Mouse (Mus musculus) common myeloid progenitor, adult 5-6 weeks (primary cell): ENCODE results near the gene Syt2. TPM values are rescaled to one million over a fixed set of nuclear protein-coding genes. Genes with fewer than 3 reads are reported as not detected.

ENCODE experiments used
- ATAC-seq: replicated peaks from 2 replicates; pipeline ENCODE4 v1.8.0; 2016; ENCODE audit warnings: low read depth, mild to moderate bottlenecking, moderate TSS enrichment, inconsistent platforms; ENCODE audit not compliant: poor library complexity, severe bottlenecking
- total RNA-seq: library from RNA; stranded (forward); fragments of 200-1000, 187-1606 nt; gene quantifications from 2 replicates; pipeline ENCODE4 v1.2.3, GENCODE M21; 2017

Gene Syt2
- total RNA-seq, 1 experiment from 2014 or later: 0.05 TPM

DNA sequence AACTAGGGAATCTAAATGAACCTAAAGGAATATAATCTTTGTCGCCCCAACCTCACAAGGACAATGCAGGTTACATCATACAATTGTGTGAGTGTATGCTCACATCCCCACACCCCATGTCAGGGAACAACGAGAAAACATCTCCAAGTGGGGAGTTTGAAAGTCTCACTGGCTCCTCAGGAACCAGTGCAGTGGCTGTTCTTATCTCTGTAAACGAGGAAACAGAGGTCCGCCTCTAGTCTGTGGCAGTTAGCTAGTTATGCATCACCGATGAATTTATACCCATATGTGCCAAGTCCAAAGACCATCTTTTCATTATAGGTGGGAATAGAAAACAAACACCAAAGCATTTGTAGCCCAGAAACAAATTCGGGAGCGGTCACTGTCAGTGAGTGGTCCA is 115.1 kb downstream of the Syt2 start:
- ATAC-seq: peak; percentile 62

DNA sequence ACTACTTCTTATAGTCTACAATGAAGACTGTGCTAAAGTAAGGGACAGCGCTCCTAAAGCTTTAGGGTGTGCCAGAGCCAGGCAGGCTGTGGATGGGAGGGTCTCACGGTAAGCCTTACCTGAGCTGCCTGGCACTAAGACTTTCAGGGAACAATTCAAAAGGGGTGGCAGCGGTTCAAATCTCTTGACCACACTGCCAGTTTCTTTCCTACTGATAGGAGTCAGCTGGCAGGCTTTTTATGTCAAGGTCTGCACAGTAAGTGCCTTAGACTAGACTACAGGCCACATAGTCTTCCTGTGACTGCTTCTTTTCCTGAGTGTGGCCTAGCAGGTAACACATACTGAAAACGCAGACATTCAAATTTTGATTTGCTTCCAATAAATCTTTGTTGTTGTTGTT is 116.8 kb downstream of the Syt2 start:
- no peak for ATAC-seq

DNA sequence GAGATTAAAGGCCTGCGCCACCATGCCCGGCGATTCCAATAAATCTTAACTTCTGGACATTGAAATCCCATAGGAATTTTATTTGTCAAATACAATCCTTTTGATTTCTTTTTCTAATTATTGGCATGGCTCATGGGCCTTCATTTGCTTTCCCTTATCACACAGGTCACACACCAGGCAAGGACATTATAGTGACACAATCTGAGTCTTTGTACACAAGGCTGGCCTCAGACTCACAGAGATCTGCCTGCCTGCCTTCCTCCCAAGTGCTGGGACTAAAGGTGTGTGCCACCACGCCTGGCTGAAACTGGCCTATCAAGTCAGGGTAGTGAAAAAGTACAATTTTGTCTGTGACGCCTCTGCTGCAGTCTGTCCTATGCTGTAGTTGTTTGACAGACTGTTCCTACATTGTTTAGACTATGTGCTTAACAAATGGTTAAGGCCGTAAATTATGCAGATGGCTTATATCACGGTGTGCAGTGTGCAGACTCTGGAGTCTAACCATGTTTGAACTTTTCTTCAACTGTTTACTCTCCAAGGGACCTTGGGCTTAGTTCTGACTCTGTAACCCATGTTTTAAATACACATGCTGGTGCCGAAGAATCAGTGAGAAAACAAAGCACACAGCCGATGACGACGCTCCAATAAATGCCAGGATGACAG is 117.4 kb downstream of the Syt2 start:
- no peak for ATAC-seq

DNA sequence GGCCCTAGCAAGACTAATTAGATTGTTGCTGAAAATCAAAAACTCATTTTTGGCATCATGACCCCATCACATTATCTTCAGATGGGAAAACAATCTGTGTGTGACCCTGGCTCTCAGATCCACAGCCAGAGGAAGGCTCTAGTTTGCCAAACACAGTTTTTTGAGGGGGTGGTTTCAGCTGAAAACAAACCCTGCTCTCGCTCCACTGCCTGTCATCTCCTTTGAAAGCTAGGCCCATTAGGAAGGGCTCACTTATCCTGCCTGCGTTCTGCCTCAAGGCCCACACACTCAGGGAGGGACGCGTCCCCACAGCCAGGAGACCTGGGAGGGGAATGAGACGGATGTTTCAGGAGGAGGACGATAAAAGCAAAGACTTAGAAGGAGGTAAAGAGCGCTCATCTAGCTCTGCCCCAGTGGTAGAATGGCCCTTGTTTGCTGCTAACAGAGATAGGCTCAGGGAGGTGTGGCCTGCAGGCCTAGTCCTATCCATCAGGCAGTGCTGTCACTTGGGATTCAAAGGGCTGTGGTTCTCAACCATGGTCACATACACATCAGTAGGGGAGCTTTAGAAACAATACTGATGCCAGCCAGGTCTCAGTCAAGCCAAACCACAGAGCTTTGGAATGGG is 118.5 kb downstream of the Syt2 start:
- no peak for ATAC-seq

DNA sequence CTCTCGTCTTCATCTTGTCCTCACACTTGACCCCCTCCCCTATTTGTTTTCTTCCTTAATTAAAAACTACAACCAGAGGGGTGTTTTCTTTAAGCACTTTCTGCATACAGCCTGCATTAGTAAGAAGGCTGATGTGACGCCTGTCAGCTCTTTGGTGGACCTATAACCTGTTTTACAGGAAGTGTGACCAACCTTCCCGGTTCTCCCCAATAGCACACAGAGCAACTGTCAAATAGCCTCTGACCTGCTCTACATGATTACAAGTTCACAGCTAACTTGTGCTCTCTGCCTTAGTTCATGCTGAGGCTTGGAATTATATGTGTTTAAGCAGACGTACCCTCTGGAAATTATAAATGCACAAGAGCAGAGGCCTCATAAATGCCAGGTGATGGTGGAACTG is 120.0 kb downstream of the Syt2 start:
- ATAC-seq: no peak

DNA sequence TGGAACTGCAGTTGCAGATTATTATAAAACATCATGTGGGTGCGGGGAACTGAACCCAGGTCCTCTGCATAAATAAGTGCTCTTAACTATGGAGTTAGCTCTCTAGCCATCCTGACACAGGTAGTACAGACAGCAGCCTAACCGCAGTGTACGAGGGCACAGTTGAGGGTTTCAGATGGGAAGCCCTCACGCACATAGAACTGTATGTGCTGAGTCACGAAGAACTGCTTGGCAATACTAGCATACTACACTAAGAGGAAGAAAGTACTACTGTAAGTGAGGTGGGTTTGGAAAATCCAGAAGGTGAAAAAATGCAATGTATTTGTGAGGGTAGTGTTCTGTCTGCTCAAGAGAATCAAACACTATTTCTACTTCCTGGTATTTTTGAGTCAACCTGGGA is 123.8 kb downstream of the Syt2 start:
- peak; percentile 76 for ATAC-seq

DNA sequence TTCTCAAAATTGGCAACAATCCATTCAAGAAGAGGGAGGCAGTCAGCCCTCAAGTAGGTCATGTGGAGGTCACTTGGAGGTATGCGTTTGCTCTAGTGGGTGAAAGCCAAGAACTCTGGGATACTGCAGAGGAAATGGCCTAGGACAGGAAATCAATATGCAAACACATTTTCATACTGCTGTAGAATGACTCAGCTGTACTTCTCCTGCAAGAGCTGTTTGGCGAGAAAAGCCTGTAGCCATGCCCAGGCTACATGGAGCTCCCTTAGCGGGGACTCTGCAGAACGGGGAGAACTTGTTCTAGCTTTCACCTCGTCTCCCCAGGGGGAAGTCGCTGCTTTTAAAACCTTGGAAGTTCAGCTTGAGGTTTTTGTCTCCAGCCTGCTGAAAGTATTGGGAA is 124.9 kb downstream of the Syt2 start:
- peak; percentile 50 for ATAC-seq

DNA sequence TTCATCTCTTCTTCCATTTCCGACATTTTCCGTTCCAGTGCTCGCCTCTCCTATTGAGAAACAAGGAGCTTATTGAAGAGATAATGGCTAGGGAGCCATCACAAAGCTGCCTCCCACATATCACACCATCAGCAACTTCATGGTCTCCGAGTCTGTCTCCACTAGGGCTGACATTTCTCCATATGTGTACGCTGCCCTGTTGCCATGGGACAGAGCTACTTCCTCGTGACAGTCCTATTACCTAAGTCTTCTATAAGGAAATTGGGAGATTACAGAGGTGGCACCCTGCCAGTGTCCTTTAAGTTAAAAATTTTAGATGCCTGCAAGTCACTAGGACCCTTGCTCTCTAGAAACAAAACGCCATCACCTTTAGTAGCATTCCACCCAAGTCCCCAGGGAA is 125.5 kb downstream of the Syt2 start:
- no peak for ATAC-seq

DNA sequence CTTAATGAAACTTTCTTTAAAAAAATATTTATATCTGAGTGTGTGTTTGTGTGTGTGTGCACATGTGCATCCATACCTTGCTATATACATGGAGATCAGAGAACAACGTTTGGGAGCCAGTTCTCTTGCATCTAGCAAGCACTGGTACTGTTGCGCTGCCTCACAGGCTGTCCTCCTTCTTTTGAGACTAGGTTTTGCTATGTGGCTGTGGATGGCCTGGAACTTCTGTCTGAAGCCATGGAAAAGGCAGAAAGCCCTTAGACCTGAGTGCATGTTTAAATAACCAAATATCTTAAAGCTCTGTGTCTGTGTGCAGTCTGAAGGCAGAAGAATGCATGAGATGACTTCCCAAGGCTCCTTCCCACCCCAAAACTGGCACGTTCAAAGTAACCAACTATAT is 126.3 kb downstream of the Syt2 start:
- no peak for ATAC-seq

DNA sequence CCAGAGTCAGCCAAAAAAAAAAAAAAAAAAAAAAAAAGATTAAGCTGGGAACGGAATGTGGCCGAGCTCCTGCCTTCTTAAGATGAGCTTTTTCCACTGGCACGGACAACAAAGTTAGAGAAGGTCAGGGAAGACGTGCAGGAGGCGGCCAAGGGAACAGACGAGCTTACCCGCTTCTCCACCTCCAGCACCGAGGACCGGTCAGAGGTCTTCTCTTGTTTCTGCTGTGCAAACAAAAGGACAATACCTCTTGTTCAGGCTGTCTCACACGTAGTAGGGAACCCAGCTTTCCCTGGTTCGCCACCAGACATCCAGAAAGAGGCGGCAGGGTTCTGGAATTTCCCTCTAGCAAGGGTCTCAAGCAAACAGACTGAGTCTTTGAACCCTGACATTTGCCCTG is 126.8 kb downstream of the Syt2 start:
- ATAC-seq: no peak

DNA sequence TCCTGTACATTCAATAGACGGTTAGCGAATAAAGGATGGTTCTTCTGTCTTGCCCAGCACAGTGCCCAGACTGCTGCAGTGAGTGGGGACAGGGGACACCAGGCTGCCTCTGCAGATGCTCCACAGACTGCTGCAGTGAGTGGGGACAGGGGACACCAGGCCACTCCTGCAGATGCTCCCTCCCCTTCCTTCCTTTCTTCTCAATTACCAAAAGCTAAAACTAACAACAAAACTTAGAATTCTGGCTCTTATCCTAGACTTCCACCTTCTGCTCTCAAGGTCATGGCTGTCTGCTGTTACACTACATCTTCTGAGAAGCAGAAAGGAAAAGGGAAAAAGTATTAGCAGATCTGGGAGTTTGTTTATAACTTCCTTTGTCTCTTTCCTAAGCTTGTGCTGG is 127.8 kb downstream of the Syt2 start:
- no peak for ATAC-seq

DNA sequence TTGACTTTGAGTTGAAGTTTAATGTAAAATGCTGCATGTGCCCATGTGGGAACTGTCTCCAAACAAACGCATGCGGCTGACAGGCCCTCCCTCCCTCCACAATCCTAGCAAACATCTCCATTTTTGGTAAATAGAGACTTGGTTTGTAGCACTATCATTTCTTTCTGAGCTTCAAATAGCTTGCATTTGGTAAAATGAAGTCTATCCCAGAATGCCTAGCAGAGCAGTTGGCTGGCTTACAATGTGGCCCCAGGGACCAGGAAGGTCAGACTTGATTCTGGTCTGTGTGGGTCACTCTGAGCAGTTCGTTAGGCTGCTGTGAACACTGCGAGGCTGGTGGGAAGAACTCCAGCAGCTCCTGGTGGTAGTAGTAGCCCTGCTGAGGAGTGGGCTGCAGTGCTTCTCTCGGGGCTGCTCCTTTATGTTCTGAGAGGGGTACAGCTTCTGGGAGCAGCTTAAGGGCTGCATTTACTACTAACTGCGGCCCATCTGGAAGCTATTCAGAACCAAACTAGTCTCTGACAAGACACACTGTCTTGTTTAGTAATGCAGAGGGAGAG is 128.3 kb downstream of the Syt2 start:
- ATAC-seq: no peak

DNA sequence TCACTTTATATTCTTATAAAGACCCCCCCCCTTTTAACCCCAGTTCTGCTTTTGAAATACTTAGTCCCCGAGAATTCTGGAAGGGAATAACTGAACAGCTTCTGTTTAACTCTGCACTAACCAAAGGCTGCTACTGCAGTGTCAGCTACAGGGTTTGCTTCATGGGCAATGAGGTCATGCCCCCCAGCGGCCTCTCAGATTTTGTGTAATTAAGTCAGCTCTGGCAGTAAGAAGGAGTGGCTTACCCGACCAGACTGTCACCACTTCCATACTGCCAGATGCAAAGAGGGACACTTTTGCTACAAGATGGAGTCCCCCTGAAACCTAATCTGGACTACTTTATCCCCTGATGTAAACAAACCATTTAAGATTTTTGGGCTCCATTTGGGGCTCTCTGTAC is 129.2 kb downstream of the Syt2 start:
- no peak for ATAC-seq

DNA sequence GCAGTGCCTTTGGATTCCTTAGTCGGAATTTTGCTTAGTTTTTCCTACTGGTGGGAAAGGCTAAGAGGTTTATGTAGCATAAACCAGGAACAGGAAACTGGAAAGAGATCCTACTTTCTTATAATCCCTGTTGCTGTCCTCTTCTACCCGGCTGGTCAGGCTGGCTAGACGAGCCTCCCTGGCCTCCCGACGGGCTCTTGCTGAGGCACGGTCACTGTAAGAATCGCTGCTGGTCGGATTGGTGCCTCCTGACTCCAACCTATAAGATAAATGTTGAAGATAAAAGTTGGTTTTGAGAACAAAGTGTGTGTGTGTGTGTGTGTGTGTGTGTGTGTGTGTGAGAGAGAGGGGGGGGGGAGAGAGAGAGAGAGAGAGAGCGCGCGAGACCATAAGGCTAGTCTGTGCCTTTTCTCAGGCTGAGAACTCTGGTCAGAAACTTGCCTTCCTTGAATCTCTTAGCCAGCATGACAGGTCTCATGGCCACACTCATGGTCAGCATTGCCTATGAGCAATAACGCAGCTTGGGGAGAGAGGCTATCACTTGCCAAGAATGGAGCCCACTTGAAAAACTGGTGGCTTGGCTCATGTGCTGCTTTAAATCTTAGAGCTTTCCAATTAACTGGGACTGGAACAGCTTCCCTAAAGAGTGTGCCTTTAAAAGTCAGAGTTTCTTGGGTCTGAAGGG is 130.9 kb downstream of the Syt2 start:
- no peak for ATAC-seq

DNA sequence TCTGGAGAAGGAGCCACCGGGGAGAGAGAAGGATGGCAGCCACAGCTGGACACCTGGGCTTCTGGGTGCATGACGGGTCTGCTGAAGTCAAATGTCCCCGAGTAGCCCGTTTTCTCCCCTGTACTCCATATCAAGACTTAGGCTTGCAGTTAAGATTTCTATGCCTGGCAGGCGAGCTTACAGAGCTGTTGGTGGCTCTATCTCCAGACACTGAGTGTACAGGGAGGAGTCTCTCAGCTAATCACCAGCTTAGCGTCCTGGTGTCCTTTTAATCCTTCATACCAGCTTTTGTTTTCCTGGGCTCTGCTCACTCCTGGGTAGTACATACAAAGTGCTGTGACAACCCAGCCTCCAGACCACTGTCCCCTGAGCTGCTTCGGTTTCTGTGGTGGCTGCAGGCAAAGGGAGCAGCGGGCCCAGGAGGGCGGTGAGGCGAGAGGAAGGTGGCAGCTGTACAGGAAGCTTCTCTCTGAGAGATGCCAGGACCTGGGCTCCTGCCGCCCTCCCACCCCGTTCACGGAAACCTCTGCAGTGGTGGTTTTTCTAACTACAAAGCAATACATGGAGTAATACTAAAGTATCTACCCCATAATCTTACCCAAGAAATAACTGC is 131.6 kb downstream of the Syt2 start:
- ATAC-seq: peak; percentile 90

DNA sequence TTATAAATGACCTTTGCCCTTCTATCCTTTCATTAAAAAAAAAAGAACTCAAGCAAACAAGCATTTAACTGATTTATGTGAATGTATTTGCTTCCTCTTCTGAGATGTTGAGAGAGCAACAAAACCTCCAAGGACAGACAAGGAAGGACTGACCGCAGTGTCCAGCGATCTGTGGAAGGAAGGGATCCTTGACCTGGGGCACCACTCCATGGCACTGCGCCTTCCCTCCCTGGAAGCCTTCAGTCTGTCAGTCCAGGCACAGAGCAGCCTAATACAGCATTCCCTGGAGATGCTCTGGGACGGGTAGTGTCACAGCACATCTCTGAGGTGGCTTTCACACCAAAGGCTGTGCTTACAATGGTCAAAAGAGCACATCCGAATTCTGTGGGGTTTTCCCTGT is 136.3 kb downstream of the Syt2 start:
- no peak for ATAC-seq

DNA sequence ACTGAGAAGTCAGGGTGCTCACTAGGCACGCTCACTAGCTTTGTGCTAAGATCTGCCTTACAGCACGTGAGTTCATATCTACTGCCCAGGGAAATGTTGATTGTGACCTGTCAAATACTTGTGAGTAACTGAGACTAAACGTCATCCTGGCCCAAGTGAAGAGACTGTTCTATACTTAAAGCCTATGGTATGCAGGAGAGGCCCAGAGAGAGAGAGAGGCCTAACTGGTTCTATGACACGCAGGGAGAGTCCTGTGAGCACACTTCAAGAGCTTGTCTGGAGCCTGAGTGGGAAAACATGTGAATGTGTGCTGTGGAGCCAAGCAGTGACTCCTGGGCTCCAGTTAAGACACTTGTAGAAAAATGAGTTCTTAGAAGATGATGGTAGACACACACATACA is 137.5 kb downstream of the Syt2 start:
- ATAC-seq: no peak

DNA sequence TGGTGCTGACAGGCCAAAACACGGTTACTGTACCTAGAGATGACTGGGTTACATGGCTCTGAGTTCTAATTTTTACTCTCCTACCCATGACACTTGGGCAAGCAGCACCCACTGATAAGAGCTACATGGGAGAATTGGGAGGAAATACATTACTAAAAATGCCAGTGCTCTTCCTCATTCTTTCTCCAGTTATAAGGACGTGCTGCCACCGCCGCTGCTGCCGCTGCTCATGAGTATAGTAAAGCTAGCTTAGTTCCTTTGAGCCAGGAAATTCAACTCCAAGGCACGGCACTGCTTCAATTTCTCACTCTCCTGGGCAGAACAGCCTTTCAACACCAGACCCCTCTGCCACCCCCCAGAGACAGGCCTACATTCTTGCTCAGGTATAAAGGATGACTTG is 138.0 kb downstream of the Syt2 start:
- ATAC-seq: peak; percentile 50; the same call in 1 of the 2 replicates

DNA sequence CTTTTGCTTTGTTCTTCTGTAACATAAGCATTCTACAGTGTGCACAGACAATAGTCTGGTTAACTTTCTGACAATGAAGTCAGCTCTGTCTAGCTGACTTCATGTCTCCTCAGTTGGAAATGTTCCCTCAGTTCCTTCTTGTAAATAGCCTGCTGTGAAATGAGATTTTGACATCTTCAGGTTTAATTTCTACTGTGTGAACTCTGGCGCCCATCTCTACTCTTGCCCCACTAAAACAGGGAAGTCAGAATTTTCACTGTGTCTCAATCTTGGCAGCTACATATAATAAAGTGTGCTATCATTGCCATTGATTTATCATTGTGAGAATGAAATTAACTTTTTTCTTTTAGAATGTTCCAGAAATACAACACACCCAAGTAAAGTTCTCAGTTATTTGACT is 138.4 kb downstream of the Syt2 start:
- no peak for ATAC-seq

DNA sequence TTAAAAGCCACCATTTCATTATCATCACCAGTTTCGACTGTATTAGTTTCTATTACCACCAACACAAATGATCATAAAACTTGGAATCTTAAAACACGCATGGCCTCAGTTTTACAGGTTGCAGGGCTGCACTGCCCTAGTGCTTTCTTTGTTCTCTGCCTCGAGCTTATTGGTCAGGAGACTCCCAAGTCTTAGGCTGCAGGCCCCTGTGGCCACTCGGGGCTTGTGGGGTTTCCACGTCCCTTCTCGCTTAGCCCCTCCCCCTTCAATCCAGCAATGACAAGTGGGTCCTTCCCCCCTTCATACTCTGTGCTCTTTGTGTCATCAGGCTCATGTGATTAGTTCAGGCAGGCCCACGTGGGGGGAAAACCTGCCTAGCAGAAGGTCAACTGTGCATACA is 141.6 kb downstream of the Syt2 start:
- no peak for ATAC-seq
